Mouse (Mus musculus): ENCODE measurements around the gene Srpr.

Gene Srpr

GRCm38 (mm10) chr9:35187351-35187903 lies 12.5 kb upstream of the Srpr start:
- no peak for DNase-seq (ENCODE audit: inconsistent age in 2 of 2, low spot score in 1 of 2)

GRCm38 (mm10) chr9:35188700-35189099 lies 11.3 kb upstream of the Srpr start:
- DNase-seq (ENCODE audit: inconsistent age in 2 of 2, low spot score in 1 of 2): peak; percentile 35 to 64

- DNase-seq (ENCODE audit: inconsistent age in 2 of 2, low spot score in 1 of 2): no peak
Observed at GRCm38 (mm10) chr9:35192983-35193542, 6.9 kb upstream of the Srpr start.

- no peak for DNase-seq (ENCODE audit: inconsistent age in 2 of 2, low spot score in 1 of 2)
Observed at GRCm38 (mm10) chr9:35194048-35194447, 5.9 kb upstream of the Srpr start.

- DNase-seq (ENCODE audit: inconsistent age in 2 of 2, low spot score in 1 of 2): no peak
Observed at GRCm38 (mm10) chr9:35197625-35198024, 2.4 kb upstream of the Srpr start.

- DNase-seq (ENCODE audit: inconsistent age in 2 of 2, low spot score in 1 of 2): no peak
Observed at GRCm38 (mm10) chr9:35198351-35198750, 1.6 kb upstream of the Srpr start.

- DNase-seq (ENCODE audit: inconsistent age in 2 of 2, low spot score in 1 of 2): no peak
Observed at GRCm38 (mm10) chr9:35198945-35199771, 817 bp upstream of the Srpr start.

- no peak for DNase-seq (ENCODE audit: inconsistent age in 2 of 2, low spot score in 1 of 2)
Observed at GRCm38 (mm10) chr9:35200529-35201060, 620 bp downstream of the Srpr start.

- no peak for DNase-seq (ENCODE audit: inconsistent age in 2 of 2, low spot score in 1 of 2)
Observed at GRCm38 (mm10) chr9:35203536-35203935, 3.6 kb downstream of the Srpr start.

- DNase-seq (ENCODE audit: inconsistent age in 2 of 2, low spot score in 1 of 2): no peak
Observed at GRCm38 (mm10) chr9:35204421-35204820, 4.4 kb downstream of the Srpr start.

- peak; percentile 99 to 100 for DNase-seq (ENCODE audit: inconsistent age in 2 of 2, low spot score in 1 of 2)
Observed at GRCm38 (mm10) chr9:35210542-35211474, 10.8 kb downstream of the Srpr start, which contains the start of gene Foxred1. Foxred1 (minus strand) TSS chr9:35211055.

- no peak for DNase-seq (ENCODE audit: inconsistent age in 2 of 2, low spot score in 1 of 2)
Observed at GRCm38 (mm10) chr9:35211573-35212511, 11.9 kb downstream of the Srpr start.

GRCm38 (mm10) chr9:35217963-35218362 lies 18.0 kb downstream of the Srpr start:
- DNase-seq (ENCODE audit: inconsistent age in 2 of 2, low spot score in 1 of 2): no peak

- DNase-seq (ENCODE audit: inconsistent age in 2 of 2, low spot score in 1 of 2): no peak
Observed at GRCm38 (mm10) chr9:35223466-35223865, 23.5 kb downstream of the Srpr start.

GRCm38 (mm10) chr9:35228671-35229070 lies 28.7 kb downstream of the Srpr start:
- DNase-seq (ENCODE audit: inconsistent age in 2 of 2, low spot score in 1 of 2): no peak

- DNase-seq (ENCODE audit: inconsistent age in 2 of 2, low spot score in 1 of 2): no peak
Observed at GRCm38 (mm10) chr9:35235996-35236395, 36.0 kb downstream of the Srpr start.

GRCm38 (mm10) chr9:35238371-35238770 lies 38.4 kb downstream of the Srpr start:
- DNase-seq (ENCODE audit: inconsistent age in 2 of 2, low spot score in 1 of 2): no peak

- no peak for DNase-seq (ENCODE audit: inconsistent age in 2 of 2, low spot score in 1 of 2)
Observed at GRCm38 (mm10) chr9:35238915-35239571, 39.1 kb downstream of the Srpr start.

- no peak for DNase-seq (ENCODE audit: inconsistent age in 2 of 2, low spot score in 1 of 2)
Observed at GRCm38 (mm10) chr9:35239734-35240133, 39.8 kb downstream of the Srpr start.

All from adrenal gland, adult (tissue).